Mouse (Mus musculus) cortical plate, adult 2 months (tissue): ENCODE data around the gene Nthl1.

Source experiments
- CTCF ChIP-seq: fragments of 200-500 bp; IDR thresholded peaks from 2 replicates; pipeline ENCODE4 v1.5.1; 2011; ENCODE audit warnings: mild to moderate bottlenecking, control low read depth, low read length; ENCODE audit not compliant: insufficient read depth; ENCODE audit errors: extremely low read depth
- POLR2A ChIP-seq: fragments of 200-500 bp; IDR thresholded peaks from 2 replicates; pipeline ENCODE4 v1.6.1; 2011; ENCODE audit warnings: mild to moderate bottlenecking, low read length, control low read depth; ENCODE audit not compliant: insufficient read depth; ENCODE audit errors: extremely low read depth

GRCm38 (mm10) chr17:24672141-24672540 lies 39.7 kb downstream of the Nthl1 start:
- no peak for TF ChIP-seq CTCF
- no peak for TF ChIP-seq POLR2A
